Mouse (Mus musculus): ENCODE data around the gene Lsg1. TPM values are rescaled to one million over a fixed set of nuclear protein-coding genes. Genes with fewer than 3 reads are reported as not detected.

Lsg1 gene
- polyA plus RNA-seq (2015; fragmentation: Nextera tagmentation; extraction: Ambion mirVana) = 41.2 and 49.3 TPM in 2 replicates

DNA sequence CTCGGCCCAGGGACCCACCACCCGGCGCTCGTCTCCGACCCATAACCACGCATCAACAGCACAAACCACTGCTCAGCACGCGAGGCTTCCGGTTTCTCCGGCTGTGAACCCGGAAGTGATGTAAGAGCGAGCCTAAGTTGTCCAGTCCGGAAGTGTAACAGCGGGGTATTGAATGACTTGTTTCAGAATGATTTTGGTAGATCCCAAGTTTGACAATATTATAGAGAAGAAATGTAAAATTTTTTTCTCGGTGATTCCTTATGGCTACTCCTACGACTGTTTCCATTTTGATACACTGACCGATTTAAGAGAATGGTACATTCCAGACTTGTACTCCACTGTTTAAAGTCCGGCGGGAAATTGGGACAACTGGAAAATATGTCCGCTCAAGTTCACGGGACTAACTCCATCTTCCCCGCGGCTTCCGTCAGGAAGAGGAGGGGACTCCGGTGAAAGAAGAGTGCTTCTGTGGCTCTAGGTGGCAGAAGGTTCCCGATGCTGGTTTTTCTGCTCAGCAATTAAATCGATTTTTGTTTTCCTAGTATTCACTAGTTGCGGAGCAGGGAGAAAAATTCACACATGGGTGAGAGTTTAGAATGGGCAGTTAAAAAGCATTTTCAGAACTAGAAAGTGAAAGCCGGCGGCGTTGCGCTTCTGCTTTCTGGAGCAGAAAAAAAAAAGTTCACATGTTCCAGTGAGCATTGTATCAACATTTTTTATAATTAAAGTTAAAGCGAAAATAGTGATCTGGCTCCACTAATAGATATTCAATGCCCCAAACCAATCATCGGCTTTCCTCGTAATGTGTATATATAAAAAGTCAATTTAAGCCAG, at the start of gene Lsg1:
Gene Lsg1, minus strand, starts transcription at position 99 of the 834 bp plus-strand sequence.
- Histone ChIP-seq H3K4me2 (ENCODE audit: low read depth, low read length) (peak within 1 kb of the TSS; percentile 82), H3K27ac (ENCODE audit: low read length) (peak within 1 kb of the TSS; percentile 81), H3K36me3 (ENCODE audit: control insufficient read depth, insufficient read depth, low read length) (peaks cover 5% of the 10 kb centered on the region; the same call in 1 of the 2 replicates), H3K4me1 (ENCODE audit: control insufficient read depth, insufficient read depth, low read length) (no peaks in the 10 kb centered on the region), H3K9ac (ENCODE audit: low read depth, low read length) (peak within 1 kb of the TSS; percentile 83), H3K9me3 (ENCODE audit: control insufficient read depth, low read length) (no peaks in the 10 kb centered on the region), H3K27me3 (replicated peaks; ENCODE audit: control insufficient read depth, insufficient read depth, low read length) (no peaks in the 10 kb centered on the region), H3K4me3 (ENCODE audit: low read length) (peak within 1 kb of the TSS; percentile 92)
- peak; percentile 97 for ATAC-seq
- WGBS = 3% methylated on average over 35 of the region's 35 CpGs

DNA sequence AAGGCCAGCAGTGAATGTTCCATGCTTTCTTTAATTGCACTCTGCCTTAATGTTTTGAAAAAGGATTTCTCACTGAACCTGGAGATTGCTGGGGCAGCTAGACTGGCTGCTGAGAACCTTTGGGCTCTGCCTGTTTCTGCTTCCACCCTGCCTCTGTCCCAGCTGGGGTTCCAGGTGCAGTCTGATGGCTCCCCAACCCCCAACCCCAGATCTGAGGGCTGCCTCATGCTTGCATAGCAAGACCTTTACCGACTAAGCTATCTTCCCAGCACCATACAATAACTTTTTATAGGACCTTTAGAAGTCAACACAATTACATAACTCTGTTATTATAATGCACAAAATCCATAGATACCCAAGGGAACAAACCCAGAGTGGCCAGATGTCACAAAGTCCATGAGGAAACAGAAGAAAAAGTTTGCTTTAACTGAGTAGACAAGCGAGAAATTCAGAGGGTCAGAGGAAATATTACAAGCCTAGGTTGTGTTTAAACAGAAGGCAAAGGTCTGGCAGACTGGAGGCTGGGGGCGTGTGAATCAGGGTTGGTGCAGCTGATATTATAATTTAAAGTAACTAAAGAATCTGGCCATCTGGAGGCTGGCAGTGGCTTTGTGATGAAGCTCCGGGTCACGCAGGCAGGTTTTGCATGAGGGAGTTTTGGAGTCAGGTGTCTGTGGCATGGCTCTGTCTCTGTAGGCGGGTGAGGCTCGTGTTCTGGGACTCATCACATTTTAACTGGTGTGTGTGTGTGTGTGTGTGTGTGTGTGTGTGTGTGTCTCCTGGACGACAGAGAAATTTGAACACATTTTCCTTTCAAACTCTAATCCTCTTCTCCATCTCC, 46.7 kb upstream of the Lsg1 start:
- peak; percentile 36; the same call in 1 of the 2 replicates for ATAC-seq
- no peak overlapping the region for H3K9ac ChIP-seq (ENCODE audit: low read depth, low read length)
- 39% methylated on average over 8 of the region's 8 CpGs for WGBS
- peaks cover 5% of the 10 kb centered on the region; the same call in 1 of the 2 replicates for H3K4me1 ChIP-seq (ENCODE audit: control insufficient read depth, insufficient read depth, low read length)
- H3K27ac ChIP-seq (ENCODE audit: low read length) = no peak overlapping the region
- no peak overlapping the region for H3K4me3 ChIP-seq (ENCODE audit: low read length)
- H3K27me3 ChIP-seq (replicated peaks; ENCODE audit: control insufficient read depth, insufficient read depth, low read length) = no peaks in the 10 kb centered on the region
- no peaks in the 10 kb centered on the region for H3K36me3 ChIP-seq (ENCODE audit: control insufficient read depth, insufficient read depth, low read length)
- H3K4me2 ChIP-seq (ENCODE audit: low read depth, low read length) = no peak overlapping the region
- no peaks in the 10 kb centered on the region for H3K9me3 ChIP-seq (ENCODE audit: control insufficient read depth, low read length)

DNA sequence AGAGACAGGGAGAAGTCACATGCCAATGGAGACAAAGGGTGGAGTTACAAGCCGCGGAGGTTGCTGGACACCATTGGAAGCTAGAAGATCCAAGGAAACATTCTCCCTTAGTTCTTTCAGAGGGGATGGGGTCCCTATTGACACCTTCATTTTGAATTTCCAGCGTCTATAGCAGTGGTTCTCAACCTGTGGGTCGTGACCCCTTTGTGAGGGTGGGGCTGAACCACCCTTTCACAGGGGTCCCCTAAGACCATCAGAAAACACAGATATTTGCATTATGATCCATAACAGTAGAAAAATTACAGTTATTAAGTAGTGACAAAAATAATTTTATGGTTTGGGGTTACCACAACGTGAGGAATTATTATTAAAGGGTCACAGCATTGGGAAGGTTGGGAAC, 42.1 kb upstream of the Lsg1 start:
- peaks cover 5% of the 10 kb centered on the region; the same call in 1 of the 2 replicates for H3K4me1 ChIP-seq (ENCODE audit: control insufficient read depth, insufficient read depth, low read length)
- ATAC-seq = no peak
- 93% methylated on average over 5 of the region's 5 CpGs for WGBS
- no peak overlapping the region for H3K27ac ChIP-seq (ENCODE audit: low read length)
- no peaks in the 10 kb centered on the region for H3K27me3 ChIP-seq (replicated peaks; ENCODE audit: control insufficient read depth, insufficient read depth, low read length)
- H3K4me2 ChIP-seq (ENCODE audit: low read depth, low read length) = no peak overlapping the region
- H3K4me3 ChIP-seq (ENCODE audit: low read length) = no peak overlapping the region
- H3K9ac ChIP-seq (ENCODE audit: low read depth, low read length) = no peak overlapping the region
- no peaks in the 10 kb centered on the region for H3K9me3 ChIP-seq (ENCODE audit: control insufficient read depth, low read length)
- no peaks in the 10 kb centered on the region for H3K36me3 ChIP-seq (ENCODE audit: control insufficient read depth, insufficient read depth, low read length)

DNA sequence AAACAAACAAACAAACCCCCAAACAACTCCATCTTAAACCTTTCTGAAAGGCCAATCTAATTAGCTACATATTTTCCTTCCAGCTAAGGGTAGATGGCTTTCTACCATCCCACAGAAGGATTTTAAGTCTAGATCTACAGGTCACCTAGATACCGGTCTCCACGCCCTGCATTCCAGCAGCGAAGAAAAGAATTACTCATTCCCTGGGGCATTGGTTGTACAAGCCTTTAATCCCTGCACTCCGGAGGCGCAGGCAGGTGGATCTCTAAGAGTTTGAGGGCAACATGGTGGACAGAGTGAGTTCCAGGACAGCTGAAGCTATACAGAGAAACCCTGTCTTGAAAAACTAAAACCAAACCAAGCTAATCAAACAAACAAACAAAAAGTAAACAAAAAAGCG, 41.0 kb upstream of the Lsg1 start:
- WGBS = 43% methylated on average over 6 of the region's 6 CpGs
- H3K4me3 ChIP-seq (ENCODE audit: low read length) = no peak overlapping the region
- no peak overlapping the region for H3K27ac ChIP-seq (ENCODE audit: low read length)
- no peak overlapping the region for H3K9ac ChIP-seq (ENCODE audit: low read depth, low read length)
- H3K9me3 ChIP-seq (ENCODE audit: control insufficient read depth, low read length) = no peaks in the 10 kb centered on the region
- H3K36me3 ChIP-seq (ENCODE audit: control insufficient read depth, insufficient read depth, low read length) = no peaks in the 10 kb centered on the region
- H3K4me2 ChIP-seq (ENCODE audit: low read depth, low read length) = no peak overlapping the region
- no peaks in the 10 kb centered on the region for H3K27me3 ChIP-seq (replicated peaks; ENCODE audit: control insufficient read depth, insufficient read depth, low read length)
- ATAC-seq = no peak
- no peaks in the 10 kb centered on the region for H3K4me1 ChIP-seq (ENCODE audit: control insufficient read depth, insufficient read depth, low read length)

DNA sequence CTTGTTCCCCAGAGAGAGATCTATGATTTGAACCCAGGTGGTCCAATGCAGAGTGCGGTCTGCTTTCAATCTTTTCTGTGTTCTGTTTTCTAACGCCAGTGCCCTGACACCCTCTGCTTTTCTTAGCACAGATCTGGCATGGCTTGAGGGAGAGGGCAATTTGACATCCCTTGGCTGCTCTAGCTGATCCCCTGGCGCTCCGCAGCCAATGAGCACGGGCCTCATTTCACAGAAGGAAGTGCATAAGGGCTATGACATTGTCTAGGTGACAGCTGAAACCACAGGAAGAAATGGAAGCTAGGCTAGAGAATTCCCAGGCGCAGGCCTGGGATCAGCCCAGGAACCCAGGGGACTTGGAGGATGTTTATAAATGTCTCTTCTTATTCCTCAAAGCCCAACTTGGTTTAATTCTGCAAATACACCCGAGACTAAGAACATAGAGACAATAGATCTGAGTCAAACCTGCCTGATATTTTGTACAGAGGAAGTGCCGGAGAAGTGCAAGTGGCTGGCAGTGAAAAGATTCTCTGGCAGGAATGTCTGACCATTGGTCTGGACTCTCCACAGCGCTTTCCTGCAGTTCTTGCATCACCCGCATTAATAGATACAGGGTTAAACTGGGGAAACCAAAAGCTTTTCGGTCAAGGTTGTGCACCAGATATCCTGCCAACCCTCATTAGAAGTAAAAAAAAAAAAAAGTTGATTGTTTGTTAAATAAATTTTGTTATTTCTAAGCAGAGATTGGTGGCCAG, 40.4 kb upstream of the Lsg1 start:
- no peak for ATAC-seq
- Histone ChIP-seq H3K4me1 (ENCODE audit: control insufficient read depth, insufficient read depth, low read length) (no peaks in the 10 kb centered on the region), H3K27ac (ENCODE audit: low read length) (0 out of 2 replicates have a peak overlapping the region, but pooled peaks have one; percentile 1), H3K9ac (ENCODE audit: low read depth, low read length) (no peak overlapping the region), H3K4me2 (ENCODE audit: low read depth, low read length) (no peak overlapping the region), H3K4me3 (ENCODE audit: low read length) (no peak overlapping the region), H3K27me3 (replicated peaks; ENCODE audit: control insufficient read depth, insufficient read depth, low read length) (no peaks in the 10 kb centered on the region), H3K36me3 (ENCODE audit: control insufficient read depth, insufficient read depth, low read length) (no peaks in the 10 kb centered on the region), H3K9me3 (ENCODE audit: control insufficient read depth, low read length) (no peaks in the 10 kb centered on the region)
- WGBS = 53% methylated on average over 11 of the region's 11 CpGs

DNA sequence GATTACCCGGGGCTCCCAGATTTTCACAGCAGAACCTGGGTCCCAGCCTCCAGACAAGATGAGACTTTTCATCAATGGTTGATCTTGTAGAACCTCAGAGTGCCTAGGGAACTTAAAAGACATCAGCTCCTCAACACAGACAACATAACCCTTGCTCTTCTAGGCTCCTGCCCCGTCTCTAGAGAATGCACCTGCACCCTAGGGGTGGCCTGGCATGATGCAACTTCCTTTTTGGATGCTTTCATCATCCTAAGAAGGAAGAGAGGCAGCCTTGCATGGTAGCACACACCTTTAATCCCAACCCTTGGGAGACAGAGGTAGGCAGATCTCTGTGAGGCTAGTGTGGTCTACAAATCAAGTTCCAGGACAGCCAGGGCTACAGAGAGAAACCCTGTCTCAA, 37.2 kb upstream of the Lsg1 start:
- H3K4me2 ChIP-seq (ENCODE audit: low read depth, low read length) = no peak overlapping the region
- no peak overlapping the region for H3K4me3 ChIP-seq (ENCODE audit: low read length)
- H3K9me3 ChIP-seq (ENCODE audit: control insufficient read depth, low read length) = no peaks in the 10 kb centered on the region
- no peaks in the 10 kb centered on the region for H3K27me3 ChIP-seq (replicated peaks; ENCODE audit: control insufficient read depth, insufficient read depth, low read length)
- no peak overlapping the region for H3K9ac ChIP-seq (ENCODE audit: low read depth, low read length)
- WGBS = 78% methylated on average over 2 of the region's 2 CpGs
- no peaks in the 10 kb centered on the region for H3K4me1 ChIP-seq (ENCODE audit: control insufficient read depth, insufficient read depth, low read length)
- H3K27ac ChIP-seq (ENCODE audit: low read length) = no peak overlapping the region
- H3K36me3 ChIP-seq (ENCODE audit: control insufficient read depth, insufficient read depth, low read length) = no peaks in the 10 kb centered on the region
- no peak for ATAC-seq

DNA sequence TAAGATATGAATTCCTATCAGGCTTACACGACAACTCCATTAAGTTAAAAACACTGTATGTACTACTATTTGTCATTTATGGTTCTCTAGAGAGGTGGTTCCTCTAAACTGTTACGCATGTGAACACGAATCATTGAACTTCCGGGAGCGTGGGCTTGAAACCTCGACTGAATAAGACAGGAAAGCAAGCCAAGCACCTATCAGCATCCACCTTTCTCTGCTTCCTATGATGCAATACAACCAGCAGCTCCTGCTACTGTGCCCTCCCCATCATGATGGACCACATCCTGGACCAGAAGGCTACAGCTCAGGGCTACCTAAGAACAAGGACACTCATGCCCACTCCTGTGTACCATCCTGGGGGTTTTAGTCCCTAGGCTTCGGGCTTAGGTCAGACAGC, 36.3 kb upstream of the Lsg1 start:
- no peak overlapping the region for H3K4me3 ChIP-seq (ENCODE audit: low read length)
- no peak overlapping the region for H3K4me2 ChIP-seq (ENCODE audit: low read depth, low read length)
- H3K9me3 ChIP-seq (ENCODE audit: control insufficient read depth, low read length) = no peaks in the 10 kb centered on the region
- no peak overlapping the region for H3K9ac ChIP-seq (ENCODE audit: low read depth, low read length)
- H3K27me3 ChIP-seq (replicated peaks; ENCODE audit: control insufficient read depth, insufficient read depth, low read length) = no peaks in the 10 kb centered on the region
- H3K36me3 ChIP-seq (ENCODE audit: control insufficient read depth, insufficient read depth, low read length) = no peaks in the 10 kb centered on the region
- no peak overlapping the region for H3K27ac ChIP-seq (ENCODE audit: low read length)
- no peaks in the 10 kb centered on the region for H3K4me1 ChIP-seq (ENCODE audit: control insufficient read depth, insufficient read depth, low read length)
- 80% methylated on average over 7 of the region's 7 CpGs for WGBS
- no peak for ATAC-seq

DNA sequence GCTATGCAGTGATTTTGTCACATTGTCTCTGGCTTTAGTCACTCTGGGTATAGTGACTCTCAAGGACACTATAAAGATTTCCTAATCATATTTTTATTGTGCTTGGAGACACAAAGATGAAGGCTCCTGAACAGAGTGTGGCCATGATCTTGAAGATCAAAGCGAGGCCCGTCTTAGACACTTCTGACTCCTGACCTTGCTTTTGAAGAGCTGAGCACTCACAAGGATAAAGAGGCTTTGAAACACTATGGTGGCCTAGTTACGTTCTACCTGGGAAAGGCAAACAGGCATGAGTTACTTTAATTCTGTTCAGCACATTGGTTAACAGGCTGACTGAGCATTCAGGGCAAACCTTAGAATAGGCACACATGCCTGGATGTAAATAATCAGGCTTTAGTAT, 28.9 kb upstream of the Lsg1 start:
- no peak for ATAC-seq
- Histone ChIP-seq H3K9ac (ENCODE audit: low read depth, low read length) (no peak overlapping the region), H3K4me3 (ENCODE audit: low read length) (no peak overlapping the region), H3K36me3 (ENCODE audit: control insufficient read depth, insufficient read depth, low read length) (no peaks in the 10 kb centered on the region), H3K4me1 (ENCODE audit: control insufficient read depth, insufficient read depth, low read length) (no peaks in the 10 kb centered on the region), H3K9me3 (ENCODE audit: control insufficient read depth, low read length) (no peaks in the 10 kb centered on the region), H3K4me2 (ENCODE audit: low read depth, low read length) (no peak overlapping the region), H3K27ac (ENCODE audit: low read length) (no peak overlapping the region), H3K27me3 (replicated peaks; ENCODE audit: control insufficient read depth, insufficient read depth, low read length) (no peaks in the 10 kb centered on the region)
- WGBS = 83% methylated on average over 3 of the region's 3 CpGs

Measured in intestine, embryonic 16.5 days (tissue).